Mouse (Mus musculus) thymus, adult 2 months (tissue): ENCODE measurements at regions not wholly inside any gene's neighbourhood (a gene's known extent, or its start where the extent isn't known, plus 50 kb on each side); places are given as distances from the start of the nearest gene placed in this dataset.
A peak's percentile ranks its signal among the peaks of the same experiment; 100 is the strongest.

ENCODE experiments used
- DNase-seq: peaks from one replicate; pipeline ENCODE4 v3.0.0; 2021
- H3K27ac ChIP-seq: fragments of 200-500 bp; 2 replicates; pipeline ENCODE4 v1.5.1; 2012; ENCODE audit warnings: low read length, control low read depth; ENCODE audit not compliant: control insufficient read depth, insufficient read depth
- H3K27me3 ChIP-seq: fragments of 200-500 bp; 2 replicates; pipeline ENCODE4 v1.6.1; 2012; ENCODE audit warnings: mild to moderate bottlenecking, low read length, moderate library complexity, mixed read lengths; ENCODE audit not compliant: control insufficient read depth, insufficient read depth
- H3K36me3 ChIP-seq: fragments of 200-500 bp; 2 replicates; pipeline ENCODE4 v1.6.1; 2012; ENCODE audit warnings: mild to moderate bottlenecking, low read length, moderate library complexity; ENCODE audit not compliant: control insufficient read depth, insufficient read depth
- H3K4me1 ChIP-seq: fragments of 200-500 bp; replicated peaks from 2 replicates; pipeline ENCODE4 v1.6.1; 2012; ENCODE audit warnings: low read length; ENCODE audit not compliant: control insufficient read depth, insufficient read depth
- H3K4me3 ChIP-seq: fragments of 200-500 bp; 2 replicates; pipeline ENCODE4 v1.5.1; 2012; ENCODE audit warnings: mild to moderate bottlenecking, low read length, control low read depth, moderate library complexity; ENCODE audit not compliant: control insufficient read depth, insufficient read depth
- CTCF ChIP-seq: fragments of 200-500 bp; IDR thresholded peaks from 2 replicates; pipeline ENCODE4 v1.5.1; 2012; ENCODE audit warnings: mild to moderate bottlenecking, control low read depth, low read length, moderate library complexity, borderline replicate concordance; ENCODE audit not compliant: control insufficient read depth, poor library complexity, insufficient read depth; ENCODE audit errors: extremely low read depth
- POLR2A ChIP-seq: fragments of 200-500 bp; IDR thresholded peaks from 2 replicates; pipeline ENCODE4 v1.6.1; 2012; ENCODE audit warnings: mild to moderate bottlenecking, low read length, control low read depth, moderate library complexity; ENCODE audit not compliant: control insufficient read depth, poor library complexity, insufficient read depth; ENCODE audit errors: extremely low read depth
- WGBS: fragments of 180-500 bp; shearing (Covaris S2); methylation state at CpG from one replicate; pipeline ENCODE4 v1.1.7; 2018; 5-methylcytosine and 5-hydroxymethylcytosine counted together

DNA sequence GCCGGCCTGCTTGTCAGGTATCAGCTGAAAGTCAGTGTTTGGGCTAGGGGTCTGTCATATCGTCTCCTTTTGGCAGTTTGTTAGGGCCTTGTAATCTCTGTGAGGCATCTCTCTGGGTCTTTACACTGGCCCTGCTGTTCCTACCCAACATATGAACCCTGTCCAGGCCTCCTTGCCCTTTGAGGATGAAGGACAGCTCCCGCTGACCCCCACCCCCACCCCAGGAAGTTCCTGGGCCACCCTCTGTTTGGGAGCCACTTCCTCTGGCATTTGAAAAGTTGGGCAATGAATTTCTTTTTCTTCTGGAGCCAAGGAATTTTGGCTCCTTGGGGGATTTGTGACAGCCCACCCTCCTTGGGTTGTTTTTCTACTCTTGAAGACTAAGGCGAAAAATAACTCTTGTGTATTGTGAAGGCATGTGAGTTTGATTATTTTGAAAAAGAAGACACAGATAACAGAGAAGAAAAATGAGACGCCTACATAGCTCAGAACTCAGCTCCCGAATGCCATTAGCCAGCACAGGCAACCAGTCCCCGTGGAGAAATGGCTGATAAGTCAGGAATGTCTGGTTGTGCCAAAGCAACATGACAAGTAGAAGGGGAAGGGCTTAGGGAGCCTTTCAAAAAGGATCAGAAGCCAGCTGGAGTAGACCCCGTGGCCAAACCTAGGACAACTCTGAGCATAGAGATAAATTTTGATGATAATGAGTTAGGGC is 249.5 kb downstream of the Gm49356 start:
- no peak overlapping the region for H3K4me3 ChIP-seq
- no peaks in the 10 kb centered on the region for H3K36me3 ChIP-seq
- H3K27ac ChIP-seq, result no peak overlapping the region
- H3K4me1 ChIP-seq, result no peaks in the 10 kb centered on the region
- H3K27me3 ChIP-seq, result no peaks in the 10 kb centered on the region
- TF ChIP-seq POLR2A, result no peak
- no peak for TF ChIP-seq CTCF
- 90% methylated on average over 8 of the region's 8 CpGs for WGBS
- no peak for DNase-seq

- Histone ChIP-seq H3K27me3 (no peaks in the 10 kb centered on the region), H3K36me3 (no peaks in the 10 kb centered on the region), H3K4me1 (peaks cover 9% of the 10 kb centered on the region), H3K4me3 (no peak overlapping the region), H3K27ac (no peak overlapping the region)
- TF ChIP-seq CTCF (no peak), POLR2A (no peak)
- no peak for DNase-seq
- 94% methylated on average over 4 of the region's 4 CpGs for WGBS
Observed at GRCm38 (mm10) chr15:59141621-59142020, 252.5 kb downstream of the Gm49356 start.

- peaks cover 9% of the 10 kb centered on the region for H3K4me1 ChIP-seq
- no peaks in the 10 kb centered on the region for H3K27me3 ChIP-seq
- no peak overlapping the region for H3K27ac ChIP-seq
- 91% methylated on average over 9 of the region's 9 CpGs for WGBS
- no peak overlapping the region for H3K4me3 ChIP-seq
- no peak for DNase-seq
- no peak for TF ChIP-seq POLR2A
- no peak for TF ChIP-seq CTCF
- no peaks in the 10 kb centered on the region for H3K36me3 ChIP-seq
Observed at GRCm38 (mm10) chr15:59142481-59142880, 253.4 kb downstream of the Gm49356 start.

DNA sequence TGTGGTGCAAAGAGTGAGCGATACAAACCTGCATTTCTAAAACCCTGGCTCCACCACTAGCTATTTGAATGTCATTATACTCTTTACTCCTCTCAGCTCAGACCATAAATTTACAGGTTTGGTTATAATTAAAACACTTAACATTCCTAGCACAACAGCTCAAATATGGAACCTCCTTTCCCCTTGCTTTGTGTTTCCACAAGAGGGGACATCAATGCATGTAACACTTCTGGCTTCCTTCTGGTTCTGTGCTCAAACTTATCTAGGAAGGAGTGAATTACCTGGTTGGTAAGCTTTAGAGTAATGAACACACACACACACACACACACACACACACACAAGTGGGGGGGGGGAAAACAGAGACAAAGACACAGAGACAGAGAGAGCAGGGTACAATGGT is 254.8 kb downstream of the Gm49356 start:
- Histone ChIP-seq H3K36me3 (no peaks in the 10 kb centered on the region), H3K4me3 (no peak overlapping the region), H3K4me1 (peaks cover 9% of the 10 kb centered on the region), H3K27me3 (no peaks in the 10 kb centered on the region), H3K27ac (no peak overlapping the region)
- TF ChIP-seq POLR2A (no peak), CTCF (no peak)
- DNase-seq, result no peak
- WGBS, result 95% methylated on average over 1 of the region's 1 CpGs

DNA sequence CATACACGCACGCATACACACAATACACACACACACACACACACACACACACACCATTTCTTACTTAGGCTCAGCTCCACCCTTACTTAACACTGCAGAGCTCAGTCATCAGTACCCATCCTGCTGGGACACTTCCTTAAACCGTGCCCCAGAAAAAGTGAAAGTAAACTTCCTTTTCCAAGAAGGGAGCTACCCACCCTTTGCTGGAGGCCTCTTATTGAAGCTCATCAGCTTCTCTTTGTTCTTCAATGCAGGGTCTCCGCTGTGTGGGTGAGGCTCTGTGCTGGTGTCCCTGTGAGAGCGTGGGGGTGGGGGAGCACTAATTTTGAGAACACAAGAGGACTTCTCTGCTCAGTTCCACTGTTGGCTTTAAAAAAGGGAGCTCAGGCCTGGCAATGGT is 256.6 kb downstream of the Gm49356 start:
- 14% methylated on average over 5 of the region's 5 CpGs for WGBS
- peak; percentile 21 for DNase-seq
- H3K4me1 ChIP-seq, result peaks cover 9% of the 10 kb centered on the region
- H3K27me3 ChIP-seq, result no peaks in the 10 kb centered on the region
- peak overlapping the region; percentile 1; the same call in 1 of the 2 replicates for H3K27ac ChIP-seq
- peak overlapping the region; percentile 3; the same call in 1 of the 2 replicates for H3K4me3 ChIP-seq
- no peaks in the 10 kb centered on the region for H3K36me3 ChIP-seq
- TF ChIP-seq CTCF (no peak), POLR2A (no peak)

DNA sequence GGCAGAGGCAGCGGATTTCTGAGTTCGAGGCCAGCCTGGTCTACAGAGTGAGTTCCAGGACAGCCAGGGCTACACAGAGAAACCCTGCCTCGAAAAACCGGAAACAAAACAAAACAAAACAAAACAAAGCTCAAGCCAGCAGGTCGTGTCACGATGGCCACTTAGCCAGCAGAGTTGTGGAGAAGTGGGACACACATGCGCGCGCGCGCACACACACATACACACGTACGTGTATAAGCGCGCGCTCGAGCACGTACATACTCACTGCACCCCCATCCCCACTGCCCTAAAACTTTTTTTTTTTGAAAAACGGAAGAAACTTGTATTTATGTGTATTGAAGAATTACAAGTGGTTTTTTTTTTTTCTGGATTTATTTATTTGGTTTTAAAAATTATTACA is 257.0 kb downstream of the Gm49356 start:
- no peaks in the 10 kb centered on the region for H3K27me3 ChIP-seq
- H3K27ac ChIP-seq, result peak overlapping the region; percentile 1; the same call in 1 of the 2 replicates
- H3K4me3 ChIP-seq, result no peak overlapping the region
- H3K4me1 ChIP-seq, result peaks cover 9% of the 10 kb centered on the region
- TF ChIP-seq CTCF, result no peak
- TF ChIP-seq POLR2A, result no peak
- WGBS, result 92% methylated on average over 19 of the region's 19 CpGs
- H3K36me3 ChIP-seq, result no peaks in the 10 kb centered on the region
- DNase-seq, result no peak

- WGBS, result 91% methylated on average over 11 of the region's 11 CpGs
- Histone ChIP-seq H3K4me1 (peaks cover 9% of the 10 kb centered on the region), H3K36me3 (no peaks in the 10 kb centered on the region), H3K27me3 (no peaks in the 10 kb centered on the region), H3K4me3 (no peak overlapping the region), H3K27ac (no peak overlapping the region)
- no peak for DNase-seq
- TF ChIP-seq CTCF (no peak), POLR2A (no peak)
Observed at GRCm38 (mm10) chr15:59146586-59147085, 257.5 kb downstream of the Gm49356 start.
